In the genomic region with DNA sequence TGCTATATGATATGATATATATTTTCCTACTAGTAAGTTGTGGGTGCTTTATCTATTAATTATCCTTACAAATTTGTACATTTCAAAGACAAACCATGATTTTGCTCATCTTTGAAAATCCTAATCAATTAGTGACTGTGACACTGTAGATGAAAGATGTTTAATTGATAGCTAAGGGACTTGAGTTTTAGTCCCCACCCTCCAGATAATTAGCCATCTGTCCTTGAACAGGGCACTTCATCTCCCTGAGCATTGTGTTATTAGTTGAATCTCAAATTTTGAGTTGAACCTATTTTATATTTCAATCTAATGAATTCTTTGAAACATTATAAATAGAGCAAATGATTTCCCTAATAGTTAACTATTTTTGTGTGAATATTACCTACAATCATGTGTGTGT, we compare ENCODE assay signal across 25 mouse cellular contexts.
"Had no signal": no experiment of that assay in that cellular context is flagged by ENCODE, and none has a peak within 500 bp of the region (broad histone marks: within the 10 kb centered on the region; RNA-seq: fewer than 3 reads in every experiment).

No protein-coding gene starts in this region.

- H3K4me3 ChIP-seq: gastrocnemius, adult 2 months; heart, embryonic 10.5 days; heart, embryonic 12.5 days; hindbrain, embryonic 10.5 days; hindbrain, embryonic 13.5 days; hindbrain, embryonic 15.5 days; intestine, embryonic 15.5 days; layer of hippocampus, adult 2 months; left cerebral cortex, adult 2 months; limb, embryonic 10.5 days; limb, embryonic 12.5 days had no signal

- ATAC-seq: inflammation-experienced regulatory T-cells, adult 6 months; intestine, embryonic 15.5 days; intestine, postnatal 0 days had no signal

- H3K9ac ChIP-seq: heart, embryonic 12.5 days; hindbrain, embryonic 13.5 days; hindbrain, embryonic 15.5 days; intestine, embryonic 15.5 days; limb, embryonic 12.5 days had no signal

- H3K4me2 ChIP-seq: heart, embryonic 12.5 days; hindbrain, embryonic 13.5 days; hindbrain, embryonic 15.5 days; intestine, embryonic 15.5 days; limb, embryonic 12.5 days; liver, embryonic 11.5 days had no signal

- DNase-seq: gastrocnemius, adult 2 months; gastrocnemius, postnatal 10 days; gastrocnemius, postnatal 25 days; heart, adult 18-20 months; heart, postnatal 10 days; heart, postnatal 4 days; kidney, adult 18-20 months; kidney, adult 8-10 months; kidney, postnatal 10 days; kidney, postnatal 25 days; kidney, postnatal 4 days; liver had no signal

- H3K9me3 ChIP-seq: heart, embryonic 10.5 days; heart, embryonic 12.5 days; hindbrain, embryonic 10.5 days; hindbrain, embryonic 13.5 days; hindbrain, embryonic 15.5 days; intestine, embryonic 15.5 days; limb, embryonic 10.5 days; limb, embryonic 12.5 days had no signal

- H3K4me1 ChIP-seq: heart, embryonic 10.5 days; heart, embryonic 12.5 days; hindbrain, embryonic 10.5 days; hindbrain, embryonic 13.5 days; hindbrain, embryonic 15.5 days; intestine, embryonic 15.5 days; limb, embryonic 10.5 days; limb, embryonic 12.5 days had no signal

- H3K27me3 ChIP-seq: heart, embryonic 12.5 days; hindbrain, embryonic 13.5 days; hindbrain, embryonic 15.5 days; intestine, embryonic 15.5 days; limb, embryonic 12.5 days had no signal

- H3K27ac ChIP-seq: gastrocnemius, adult 2 months; heart, embryonic 10.5 days; hindbrain, embryonic 10.5 days; hindbrain, embryonic 13.5 days; hindbrain, embryonic 15.5 days; intestine, embryonic 15.5 days; layer of hippocampus, adult 2 months; left cerebral cortex, adult 2 months; limb, embryonic 10.5 days; limb, embryonic 12.5 days had no signal

- H3K36me3 ChIP-seq: heart, embryonic 10.5 days; heart, embryonic 12.5 days; hindbrain, embryonic 10.5 days; hindbrain, embryonic 13.5 days; hindbrain, embryonic 15.5 days; intestine, embryonic 15.5 days; limb, embryonic 10.5 days; limb, embryonic 12.5 days had no signal
